Mouse (Mus musculus) urinary bladder, postnatal 36 days (tissue): ENCODE measurements at regions not wholly inside any gene's neighbourhood (a gene's known extent, or its start where the extent isn't known, plus 50 kb on each side); places are given as distances from the start of the nearest gene placed in this dataset.

ENCODE experiments used
- DNase-seq, 2 experiments: peaks; one replicate each; pipeline ENCODE4 v3.0.0; 2022; ENCODE audit warnings: low spot score in 2 of 2, mixed read lengths in 1 of 2

DNA sequence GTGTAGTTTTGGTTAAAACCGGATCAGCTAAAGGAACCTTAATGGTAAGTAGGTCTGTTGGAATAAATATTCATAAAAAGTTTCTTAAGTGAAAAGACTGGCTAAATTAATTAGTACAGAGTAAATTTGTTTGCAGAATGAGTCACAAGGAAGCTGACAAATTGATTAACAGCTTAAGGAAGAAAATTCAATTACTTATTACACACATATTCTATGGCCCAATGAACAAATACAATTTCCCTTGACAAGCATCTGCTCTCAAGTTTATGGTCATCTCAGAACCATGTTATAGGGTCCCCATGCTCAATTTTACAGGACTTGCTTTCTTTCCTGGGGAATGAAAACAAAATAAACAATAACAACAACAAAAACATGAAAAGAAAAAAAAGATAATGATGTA, 231.4 kb upstream of the Frg1 start:
- no peak for DNase-seq

DNA sequence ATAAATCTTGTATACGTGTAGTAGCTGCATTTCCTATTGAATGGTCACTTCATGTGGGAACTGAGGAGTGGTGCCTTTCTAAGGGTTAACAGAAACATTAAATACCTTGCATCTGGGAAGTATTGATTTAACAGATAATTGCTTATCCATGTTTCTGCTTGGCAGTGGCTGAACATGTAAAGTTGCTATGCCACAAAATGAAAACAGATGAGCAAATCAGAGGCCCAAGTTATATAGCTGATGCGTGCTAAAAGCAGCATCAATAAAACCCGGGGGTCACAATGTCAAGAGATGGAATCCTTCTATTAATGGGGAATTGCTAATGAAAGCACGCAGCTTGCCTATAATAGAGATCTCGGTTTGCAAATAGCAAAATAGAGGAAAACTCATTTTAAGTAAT, 227.8 kb upstream of the Frg1 start:
- DNase-seq, result no peak

DNA sequence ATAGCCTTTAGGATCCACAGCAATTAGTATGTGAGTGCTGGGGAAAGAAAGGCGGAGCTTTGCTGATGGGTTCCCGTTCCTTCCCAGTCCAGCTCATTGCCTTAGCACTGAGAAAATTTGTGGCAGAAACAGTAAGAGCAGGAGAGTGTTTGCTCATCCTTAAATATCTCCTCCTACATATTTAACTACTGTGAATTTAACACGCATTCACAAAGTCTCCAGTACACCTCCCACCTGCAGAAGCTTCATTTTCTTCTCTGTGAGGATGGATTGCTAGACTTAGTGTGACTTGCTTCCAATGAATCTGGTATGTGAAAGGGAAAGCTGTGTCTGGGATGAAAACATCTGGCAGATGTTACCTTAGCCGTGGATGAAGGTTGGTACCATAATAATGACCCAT, 207.0 kb upstream of the Frg1 start:
- no peak for DNase-seq

DNA sequence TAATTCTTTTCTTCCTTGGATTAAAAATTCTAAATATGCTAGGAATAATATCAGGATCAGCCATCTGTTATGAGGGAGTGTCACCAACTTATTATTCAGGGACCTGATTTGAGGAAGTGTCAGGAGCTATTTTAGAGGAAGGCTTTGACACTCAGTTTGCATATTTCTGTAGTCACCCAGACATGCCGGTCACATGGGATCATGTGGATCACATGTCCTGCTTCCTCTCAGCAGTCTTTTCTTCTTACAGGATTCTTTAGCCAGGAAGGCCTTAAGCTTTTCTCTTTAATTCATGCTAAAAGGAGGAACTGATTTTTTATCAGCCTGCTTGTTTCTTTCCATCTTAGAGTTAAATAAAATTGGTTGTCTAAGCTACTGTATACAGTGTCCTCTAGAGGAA, 183.4 kb upstream of the Frg1 start:
- DNase-seq, result no peak

DNA sequence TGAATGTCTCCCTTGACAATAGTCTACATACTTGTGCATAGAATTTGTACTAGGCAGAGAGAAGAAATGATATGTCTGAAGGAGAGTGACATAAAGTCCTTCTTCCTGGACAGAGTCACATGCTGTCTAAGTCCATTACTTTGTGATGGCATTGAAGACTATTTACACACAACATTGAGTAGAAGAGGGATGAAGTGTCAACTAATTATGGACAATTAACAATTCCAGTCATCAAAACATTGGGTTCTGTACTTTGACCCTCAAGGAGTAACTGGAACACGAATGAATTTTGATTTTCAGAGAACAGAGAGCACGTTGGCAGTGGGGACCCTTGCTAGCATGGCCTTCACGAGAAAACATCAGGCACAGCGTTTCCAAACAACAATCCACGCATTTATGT, 177.6 kb upstream of the Frg1 start:
- no peak for DNase-seq

DNA sequence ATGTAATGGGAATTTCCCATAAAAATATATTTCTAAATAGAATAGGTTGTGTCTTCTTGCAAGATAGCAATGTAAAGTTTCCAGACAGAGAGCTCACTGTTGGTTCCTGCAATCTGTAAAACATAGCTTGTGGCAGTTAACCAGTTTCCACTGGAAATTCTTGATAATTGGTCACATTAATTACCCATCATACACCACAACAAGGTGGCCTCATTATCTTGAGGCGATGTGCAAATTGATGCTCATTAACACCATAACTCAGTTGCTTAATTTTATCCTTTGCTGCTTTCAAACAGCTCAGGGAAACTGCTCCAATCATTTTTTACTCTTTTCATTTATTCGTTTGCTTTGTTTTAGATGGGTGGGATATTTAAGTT, 176.8 kb upstream of the Frg1 start:
- DNase-seq, result no peak

DNA sequence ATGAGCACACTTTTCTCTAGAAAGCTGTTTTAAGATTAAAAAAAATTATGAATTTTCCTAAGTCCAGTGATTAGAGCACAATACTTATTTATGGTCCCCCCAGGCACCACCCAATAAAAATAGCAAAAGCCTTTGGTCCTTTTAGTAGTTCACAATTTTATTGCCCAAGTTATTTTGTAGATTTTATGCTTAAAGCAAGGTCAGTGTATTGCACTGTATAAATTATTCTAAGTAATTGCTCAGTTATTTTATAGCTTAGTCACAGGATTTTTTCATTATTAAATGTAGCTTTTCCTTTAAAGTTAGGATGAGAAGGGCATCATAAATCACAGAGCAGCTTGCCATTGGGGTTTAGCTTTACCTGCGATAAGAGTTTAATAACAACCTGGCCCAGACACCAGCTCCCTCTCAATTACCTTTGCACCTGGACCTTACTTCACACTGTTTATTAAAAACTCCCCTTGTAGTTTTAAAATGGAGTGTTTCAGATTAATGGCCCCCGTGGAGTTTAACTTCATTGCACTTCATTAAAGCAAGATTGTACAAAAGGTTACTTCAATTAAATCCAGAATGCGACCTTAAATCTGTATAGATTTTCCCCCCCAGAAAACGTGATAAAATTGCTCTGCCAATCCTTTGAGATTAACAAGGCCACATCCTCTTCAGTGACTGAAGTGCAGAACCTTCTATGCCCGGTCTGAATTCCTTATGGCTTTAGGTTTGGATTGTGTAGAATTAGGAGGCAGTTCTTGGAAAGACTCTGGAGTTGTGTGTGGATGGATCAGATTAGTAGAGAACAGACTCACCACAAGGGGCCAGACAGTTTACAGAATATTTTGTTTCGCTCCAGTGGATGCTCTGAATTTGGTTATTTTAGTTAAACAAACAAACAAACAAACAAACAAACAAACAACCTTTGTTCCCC, 176.1 kb upstream of the Frg1 start:
- no peak for DNase-seq

DNA sequence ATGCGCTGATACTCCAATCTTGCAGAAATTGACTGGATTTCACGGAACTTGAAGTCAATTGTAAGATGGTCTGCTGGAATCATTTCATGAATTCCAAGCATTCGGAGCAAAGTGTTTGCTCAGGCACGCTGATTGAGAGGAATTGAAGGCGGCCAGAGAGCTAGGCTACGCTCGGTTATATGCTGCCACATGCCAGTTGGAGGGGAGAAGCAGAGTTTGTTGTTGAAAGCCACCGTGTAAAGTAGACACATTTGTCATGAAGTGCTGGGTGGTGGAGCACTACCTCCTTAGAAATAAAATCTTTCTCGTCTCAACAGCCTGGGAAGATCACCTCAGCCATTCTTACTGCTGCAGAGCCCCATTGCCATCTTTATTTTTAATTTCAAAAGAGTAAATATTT, 175.3 kb upstream of the Frg1 start:
- DNase-seq, result no peak

DNA sequence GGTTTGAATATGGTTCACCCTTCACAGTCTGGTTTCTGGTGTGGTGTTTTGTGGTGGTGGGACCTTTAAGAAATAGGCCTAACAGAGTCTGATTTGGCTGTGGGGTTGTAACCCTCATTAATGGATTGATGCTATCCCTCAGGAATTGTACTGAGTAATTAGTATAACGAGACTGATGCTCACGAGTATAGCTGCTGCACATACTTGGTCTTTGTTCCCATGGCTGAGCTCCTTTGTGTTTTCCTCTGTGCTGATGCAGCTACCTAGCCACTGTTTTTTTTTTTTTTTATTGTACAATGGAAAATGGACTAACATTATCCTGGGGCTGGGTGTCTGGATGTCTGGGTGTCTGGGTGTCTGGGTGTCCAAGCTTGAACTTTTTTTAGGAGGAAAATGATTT, 171.3 kb upstream of the Frg1 start:
- DNase-seq, result no peak

DNA sequence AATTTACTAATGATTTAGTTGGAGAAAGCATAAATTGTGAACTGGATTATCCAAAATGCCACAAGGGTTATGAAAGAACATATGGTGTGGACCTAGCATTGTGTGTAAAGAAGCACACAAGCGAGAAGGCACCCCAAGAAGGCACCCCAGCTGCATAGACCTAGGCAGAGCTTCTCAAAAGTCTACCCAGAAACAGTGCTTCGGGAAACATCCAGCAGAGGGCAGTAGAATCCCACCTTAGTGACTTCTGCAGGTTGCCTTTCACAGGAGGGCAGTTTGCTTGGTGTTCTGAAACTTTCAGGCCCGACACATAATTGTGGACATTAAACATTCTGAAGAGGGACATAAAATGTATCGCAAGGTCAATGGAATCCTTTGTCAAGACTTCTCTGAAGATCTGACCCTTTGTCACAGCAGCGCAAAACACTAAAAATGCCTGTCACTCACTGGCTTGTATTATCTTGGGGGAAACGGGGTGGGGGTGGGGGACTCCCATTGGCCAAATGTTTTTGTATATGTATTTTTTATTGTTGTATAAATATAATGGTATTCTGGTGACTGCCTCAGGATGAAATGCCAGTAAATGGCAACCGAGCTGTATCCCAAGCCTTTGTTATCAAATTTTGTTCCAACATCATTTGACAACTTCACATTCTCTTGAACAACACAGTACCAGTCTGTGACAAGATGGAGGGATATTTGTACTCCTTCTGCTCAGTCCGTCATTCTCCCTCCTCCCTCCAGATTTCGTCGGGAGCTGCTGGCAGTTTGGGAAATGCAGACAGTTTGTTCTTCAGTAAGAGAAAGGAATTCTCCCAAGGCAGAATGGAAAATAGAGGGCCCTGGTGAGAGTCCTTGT, 156.4 kb upstream of the Frg1 start:
- DNase-seq, result peak; percentile 45 to 53

DNA sequence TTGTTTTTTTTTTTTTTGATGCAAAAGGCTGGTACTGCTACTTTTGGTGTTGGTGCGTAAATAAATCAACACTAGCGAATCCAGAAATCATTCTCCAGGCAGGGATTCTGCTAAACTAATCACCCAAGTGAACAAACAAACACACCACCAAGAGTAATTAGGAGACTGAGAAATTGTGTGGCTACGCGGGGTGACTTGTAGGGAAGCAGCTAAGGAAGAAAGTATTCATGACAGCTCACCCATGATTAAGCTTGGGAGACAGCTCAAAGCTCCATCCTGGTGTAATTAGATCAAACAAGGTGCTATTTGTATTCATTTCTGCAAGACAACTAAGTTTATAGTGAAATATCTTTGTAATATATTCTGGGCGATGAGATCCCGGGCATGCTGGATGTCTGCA, 153.7 kb upstream of the Frg1 start:
- DNase-seq, result no peak

DNA sequence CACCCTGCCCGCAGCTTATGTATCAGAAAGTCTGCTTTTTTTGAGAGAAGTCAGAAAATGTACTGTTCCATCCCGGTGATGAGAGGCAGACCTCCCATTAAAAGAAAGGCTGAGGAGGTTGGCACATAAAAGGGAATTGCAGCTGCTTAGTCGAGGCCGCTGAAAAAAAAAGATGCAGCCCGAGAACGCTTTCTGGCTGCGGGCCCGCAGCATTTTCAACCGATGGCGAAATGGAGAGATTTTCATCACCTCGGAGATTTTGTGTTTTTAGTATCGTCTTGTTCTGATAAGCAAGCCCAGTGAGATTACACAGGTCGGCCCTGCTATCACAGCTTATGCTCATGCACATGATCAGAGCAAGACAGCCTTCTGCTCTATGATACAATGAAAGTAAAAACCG, 145.1 kb upstream of the Frg1 start:
- peak in 1 of 2 experiments; percentile 38 for DNase-seq

DNA sequence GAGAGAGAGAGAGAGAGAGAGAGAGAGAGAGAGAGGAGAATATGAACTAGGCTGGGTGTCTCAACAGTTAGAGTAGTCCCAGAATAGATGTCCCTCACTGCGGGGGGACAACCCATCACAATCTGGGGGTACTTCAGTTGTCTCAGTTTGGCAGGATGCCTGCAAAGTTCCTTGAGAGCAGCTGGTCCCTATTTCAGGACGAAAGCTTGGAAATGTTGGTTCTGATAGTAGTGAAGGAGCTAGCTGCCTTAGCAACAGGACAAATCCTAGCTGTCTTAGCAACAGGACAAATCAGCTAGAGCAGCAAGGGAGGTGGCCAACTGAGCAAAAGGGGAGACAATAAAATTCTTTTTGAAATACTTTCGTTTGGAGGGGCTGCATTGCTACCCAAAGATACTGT, 139.9 kb upstream of the Frg1 start:
- DNase-seq, result no peak

DNA sequence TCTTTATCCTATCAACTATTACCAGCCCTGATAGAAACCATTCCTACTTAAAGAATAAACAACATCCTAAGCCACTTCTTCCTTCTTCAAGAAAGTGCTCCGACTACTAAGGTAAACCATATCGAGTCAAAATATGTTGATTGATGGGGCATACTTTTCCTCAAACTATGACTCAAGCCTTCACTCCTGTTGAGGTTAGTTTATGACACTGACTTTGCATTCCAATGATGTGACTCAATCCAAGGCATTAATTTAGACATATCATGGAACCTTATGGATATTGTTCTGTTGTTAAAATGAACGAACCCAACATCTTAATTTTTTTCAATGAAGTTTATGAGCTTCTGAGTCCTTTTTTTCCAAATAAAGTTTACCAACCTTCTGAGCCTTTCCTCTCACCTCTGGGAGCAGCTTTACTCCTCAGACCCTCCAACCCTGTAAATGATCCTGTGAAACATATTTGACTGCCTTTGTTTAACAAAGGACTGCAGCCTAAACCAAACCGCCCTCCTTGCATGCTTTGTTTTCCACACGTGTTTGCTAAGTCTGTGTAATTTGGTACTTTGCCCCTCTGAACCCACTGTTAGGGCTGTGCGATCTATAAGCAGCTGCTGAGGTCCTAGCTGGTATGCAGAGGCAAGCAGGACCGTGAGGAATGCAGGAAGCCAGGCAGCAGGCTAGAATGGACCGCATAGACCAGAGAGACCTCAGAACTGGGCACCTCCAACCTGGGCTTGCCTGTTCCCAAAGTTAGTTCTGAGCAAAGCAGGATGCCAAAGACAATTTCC, 136.1 kb upstream of the Frg1 start:
- DNase-seq, result no peak

DNA sequence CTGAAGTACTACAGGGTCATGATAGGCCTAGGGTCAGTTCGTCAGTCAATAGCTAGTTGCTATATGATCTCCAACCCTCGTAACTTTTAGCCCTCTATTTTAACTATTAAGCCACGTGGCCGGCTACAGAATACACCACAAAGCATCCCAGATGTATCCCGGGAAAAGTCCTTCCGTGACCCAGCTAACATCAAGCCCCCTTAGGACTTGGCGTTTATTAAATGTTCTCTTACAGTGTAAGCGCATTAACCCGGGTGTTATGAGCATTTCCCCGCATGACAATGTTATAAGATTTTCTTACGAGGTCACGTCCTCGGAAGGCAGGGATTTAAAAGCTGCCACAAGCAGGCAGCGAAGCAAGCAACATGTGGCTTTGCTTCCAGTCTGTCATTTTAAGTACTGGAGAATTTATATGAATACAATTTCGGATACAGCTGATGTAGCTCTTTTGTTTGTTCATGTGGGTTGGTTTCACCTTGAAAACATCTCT, 135.1 kb upstream of the Frg1 start:
- DNase-seq, result no peak

DNA sequence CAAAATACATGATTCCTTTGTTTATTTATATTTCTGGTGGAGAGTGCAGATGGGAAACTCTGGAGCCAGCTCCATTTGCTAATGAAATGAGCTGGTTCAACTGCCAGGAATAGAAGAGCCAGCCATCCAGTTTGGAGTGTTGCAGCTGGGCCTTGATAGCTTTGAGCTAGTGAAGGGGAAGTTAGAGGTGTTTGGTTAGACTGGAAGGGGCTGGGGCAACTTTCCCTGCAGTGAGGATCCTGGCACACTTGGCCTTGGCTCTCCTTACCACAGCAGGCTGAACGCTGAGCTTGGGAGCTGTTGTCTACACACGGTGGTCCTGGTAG, 133.2 kb upstream of the Frg1 start:
- no peak for DNase-seq

DNA sequence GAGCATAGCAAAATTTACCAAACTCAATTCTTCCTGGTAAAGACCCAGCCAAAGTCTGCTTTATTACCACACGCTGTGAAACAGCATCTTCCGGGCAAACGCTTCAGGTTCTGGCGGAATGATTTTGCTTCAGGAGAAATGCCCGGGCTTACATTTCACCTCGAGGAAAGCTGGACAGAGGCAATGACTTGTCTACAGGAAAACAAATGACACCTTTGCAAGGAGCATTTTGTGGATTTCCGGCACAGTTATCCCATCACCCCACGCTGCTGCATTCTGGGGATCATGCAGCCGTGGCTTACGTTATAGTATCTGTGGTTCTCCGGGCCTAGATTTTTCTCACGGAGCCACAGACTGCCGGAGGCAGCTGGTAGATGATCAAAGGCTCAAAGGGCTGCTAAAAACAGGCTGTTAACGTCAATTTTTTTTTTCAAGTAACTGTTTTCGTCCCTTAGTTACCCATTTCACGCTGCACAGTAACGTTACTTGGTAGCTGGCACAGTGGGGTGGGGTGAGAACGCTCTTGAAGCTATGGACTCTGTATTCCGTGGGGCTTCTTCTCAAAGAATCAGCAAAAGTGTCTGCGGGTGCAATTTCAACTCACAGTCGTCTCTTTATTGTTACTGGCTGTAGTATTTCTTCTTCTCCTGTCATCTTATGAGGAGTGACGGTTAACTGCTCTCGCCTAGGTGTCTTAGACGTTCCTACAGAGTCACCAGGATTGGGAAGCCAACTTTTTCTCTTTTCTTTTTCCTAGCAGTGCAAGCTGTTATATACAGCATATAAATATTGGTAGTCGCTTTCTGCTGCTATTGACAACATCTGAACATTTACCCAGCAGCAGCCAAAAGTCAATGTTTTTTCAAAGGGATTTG, 132.6 kb upstream of the Frg1 start:
- DNase-seq, result no peak

DNA sequence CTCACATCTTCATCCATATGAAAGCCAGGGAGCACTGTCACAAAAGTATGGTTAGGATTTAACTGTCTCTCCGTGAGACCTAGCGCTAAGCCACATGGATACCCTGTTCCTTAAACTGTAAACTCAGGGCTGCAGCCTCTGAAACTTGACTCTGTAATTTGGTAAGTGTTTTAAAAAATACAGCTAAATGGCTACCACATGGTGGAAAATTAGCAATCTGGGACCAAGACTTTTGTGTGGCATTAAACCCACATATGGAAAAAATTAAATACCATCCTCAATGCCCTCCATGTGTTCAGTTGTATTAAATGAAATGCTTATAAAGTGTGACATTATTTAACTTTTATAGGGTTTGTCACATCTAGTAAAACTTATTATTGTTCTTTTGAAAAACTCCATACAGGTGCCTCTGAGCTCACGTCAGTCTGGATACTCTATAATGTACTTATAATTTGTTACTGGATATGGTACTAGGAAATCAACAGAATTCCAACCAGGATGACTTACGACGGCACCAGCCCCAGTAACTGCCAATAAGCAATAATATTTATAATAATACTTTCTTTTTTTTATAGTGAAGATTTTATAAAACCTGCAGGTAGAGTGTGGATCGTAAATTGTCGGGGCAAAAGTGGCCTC, 131.0 kb upstream of the Frg1 start:
- DNase-seq, result no peak

DNA sequence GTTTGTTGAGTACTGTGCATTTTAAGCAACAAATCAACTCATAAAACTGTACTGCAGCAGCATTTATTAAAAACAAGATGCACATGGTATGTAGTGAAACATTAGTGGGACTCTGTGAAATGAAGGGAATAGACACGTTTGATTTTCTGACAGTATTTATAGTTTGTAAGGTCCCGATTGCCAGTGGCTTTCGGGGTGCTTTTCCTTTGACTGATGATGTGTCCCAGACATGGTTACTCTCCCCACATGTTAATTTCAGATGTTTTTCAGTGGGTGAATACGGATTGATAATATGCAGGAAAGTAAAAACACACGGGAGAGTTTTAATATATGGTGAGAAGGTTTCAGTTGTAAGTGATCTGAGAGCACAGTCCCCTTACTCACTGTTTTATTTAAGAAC, 115.3 kb upstream of the Frg1 start:
- no peak for DNase-seq

DNA sequence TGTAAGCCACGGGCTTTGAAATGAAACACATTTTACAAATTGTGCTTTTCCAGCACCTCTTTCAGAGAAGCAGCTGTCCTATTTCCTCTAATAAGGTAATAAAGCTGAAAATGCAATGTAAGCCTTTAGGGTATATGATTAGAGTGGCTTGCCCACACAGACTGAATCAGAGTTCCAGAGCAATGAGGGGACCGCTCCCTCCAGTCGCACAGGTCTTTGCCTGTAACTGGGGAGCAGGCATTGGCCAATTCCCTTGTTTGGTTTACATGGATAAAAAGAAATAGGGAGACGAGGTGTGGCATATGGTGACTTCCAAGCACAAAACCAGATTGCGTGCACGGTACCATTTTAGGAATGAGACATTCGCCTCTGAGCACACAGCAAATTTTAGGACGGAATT, 112.7 kb upstream of the Frg1 start:
- DNase-seq, result no peak

DNA sequence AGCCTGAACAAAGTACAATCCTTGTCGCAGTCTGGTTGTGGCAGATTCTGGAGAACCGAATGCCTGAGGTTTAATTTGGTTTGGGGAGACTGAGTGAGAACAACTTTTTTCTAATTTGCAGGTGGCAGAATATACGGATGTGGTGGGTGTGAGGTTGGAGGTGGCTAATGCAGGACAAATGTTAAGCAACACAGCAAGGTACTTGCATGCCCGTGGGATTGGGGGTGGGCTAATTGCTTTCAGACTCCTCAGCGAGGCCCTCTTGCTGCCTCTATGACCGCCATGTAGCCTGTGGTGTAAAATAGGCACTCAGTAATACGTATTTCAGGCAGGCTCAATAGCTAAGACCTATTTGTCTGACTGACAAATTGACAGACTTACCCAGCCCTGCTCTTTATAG, 109.4 kb upstream of the Frg1 start:
- DNase-seq, result no peak
